Mouse (Mus musculus) brain, embryonic 14.5 days (tissue): ENCODE measurements at regions not wholly inside any gene's neighbourhood (a gene's known extent, or its start where the extent isn't known, plus 50 kb on each side); places are given as distances from the start of the nearest gene placed in this dataset.

Experiments used
- CTCF ChIP-seq: fragments of 200-500 bp; IDR thresholded peaks from 2 replicates; pipeline ENCODE4 v1.5.1; 2012; ENCODE audit warnings: inconsistent platforms, mild to moderate bottlenecking, moderate library complexity, borderline replicate concordance; ENCODE audit not compliant: insufficient read depth, insufficient read length; ENCODE audit errors: extremely low read depth
- POLR2A ChIP-seq: fragments of 200-500 bp; IDR thresholded peaks from 2 replicates; pipeline ENCODE4 v1.6.1; 2012; ENCODE audit warnings: mild to moderate bottlenecking, inconsistent platforms, borderline replicate concordance; ENCODE audit not compliant: poor library complexity, insufficient read depth, insufficient read length, severe bottlenecking; ENCODE audit errors: extremely low read depth

GRCm38 (mm10) chr4:87611116-87611515 is 380.8 kb upstream of the Slc24a2 start:
- no peak for TF ChIP-seq CTCF
- TF ChIP-seq POLR2A, result no peak
